Mouse (Mus musculus): Measurements from ENCODE around the gene Wwtr1. TPM values are rescaled to one million over a fixed set of nuclear protein-coding genes. Genes with fewer than 3 reads are reported as not detected.

Gene Wwtr1
- polyA plus RNA-seq, 1 experiment from 2014 or later, result 29.9 TPM

- no peaks in the 10 kb centered on the region for H3K9me3 ChIP-seq (ENCODE audit: control insufficient read depth, low read length)
- peak overlapping the region; percentile 83 for H3K27ac ChIP-seq (ENCODE audit: low read length)
- H3K4me3 ChIP-seq (ENCODE audit: low read length), result no peak overlapping the region
- no peaks in the 10 kb centered on the region for H3K36me3 ChIP-seq (ENCODE audit: control insufficient read depth, insufficient read depth, low read length)
- 0 out of 2 replicates have a peak overlapping the region, but pooled peaks have one; percentile 10 for H3K4me2 ChIP-seq (ENCODE audit: low read depth, low read length)
- ATAC-seq (ENCODE audit: low read depth), result peak; percentile 96
- no peak overlapping the region for H3K9ac ChIP-seq (ENCODE audit: low read length)
- WGBS, result 29% methylated on average over 8 of the region's 8 CpGs
- H3K4me1 ChIP-seq (replicated peaks; ENCODE audit: control insufficient read depth, insufficient read depth, low read length), result peaks cover 10% of the 10 kb centered on the region
- H3K27me3 ChIP-seq (ENCODE audit: control insufficient read depth, insufficient read depth, low read depth, low read length), result no peaks in the 10 kb centered on the region
Observed at GRCm38 (mm10) chr3:57487455-57488153, 88.1 kb downstream of the Wwtr1 start.

GRCm38 (mm10) chr3:57486068-57486467 lies 89.6 kb downstream of the Wwtr1 start:
- H3K4me2 ChIP-seq (ENCODE audit: low read depth, low read length), result no peak overlapping the region
- no peaks in the 10 kb centered on the region for H3K9me3 ChIP-seq (ENCODE audit: control insufficient read depth, low read length)
- peaks cover 17% of the 10 kb centered on the region for H3K4me1 ChIP-seq (replicated peaks; ENCODE audit: control insufficient read depth, insufficient read depth, low read length)
- 87% methylated on average over 4 of the region's 4 CpGs for WGBS
- no peak overlapping the region for H3K27ac ChIP-seq (ENCODE audit: low read length)
- no peaks in the 10 kb centered on the region for H3K36me3 ChIP-seq (ENCODE audit: control insufficient read depth, insufficient read depth, low read length)
- no peak overlapping the region for H3K4me3 ChIP-seq (ENCODE audit: low read length)
- H3K27me3 ChIP-seq (ENCODE audit: control insufficient read depth, insufficient read depth, low read depth, low read length), result no peaks in the 10 kb centered on the region
- no peak overlapping the region for H3K9ac ChIP-seq (ENCODE audit: low read length)
- ATAC-seq (ENCODE audit: low read depth), result no peak

GRCm38 (mm10) chr3:57481981-57482380 lies 93.7 kb downstream of the Wwtr1 start:
- H3K27me3 ChIP-seq (ENCODE audit: control insufficient read depth, insufficient read depth, low read depth, low read length), result no peaks in the 10 kb centered on the region
- no peak overlapping the region for H3K9ac ChIP-seq (ENCODE audit: low read length)
- peaks cover 8% of the 10 kb centered on the region for H3K4me1 ChIP-seq (replicated peaks; ENCODE audit: control insufficient read depth, insufficient read depth, low read length)
- no peak overlapping the region for H3K4me2 ChIP-seq (ENCODE audit: low read depth, low read length)
- no peak for ATAC-seq (ENCODE audit: low read depth)
- peaks cover 4% of the 10 kb centered on the region; the same call in 1 of the 2 replicates for H3K36me3 ChIP-seq (ENCODE audit: control insufficient read depth, insufficient read depth, low read length)
- 59% methylated on average over 5 of the region's 5 CpGs for WGBS
- H3K27ac ChIP-seq (ENCODE audit: low read length), result 0 out of 2 replicates have a peak overlapping the region, but pooled peaks have one; percentile 3
- no peak overlapping the region for H3K4me3 ChIP-seq (ENCODE audit: low read length)
- H3K9me3 ChIP-seq (ENCODE audit: control insufficient read depth, low read length), result no peaks in the 10 kb centered on the region

- no peak overlapping the region for H3K4me3 ChIP-seq (ENCODE audit: low read length)
Observed at GRCm38 (mm10) chr3:57480640-57481039, 95.1 kb downstream of the Wwtr1 start.

GRCm38 (mm10) chr3:57474421-57474820 lies 101.3 kb downstream of the Wwtr1 start:
- ATAC-seq (ENCODE audit: low read depth), result no peak
- H3K4me2 ChIP-seq (ENCODE audit: low read depth, low read length), result no peak overlapping the region
- WGBS, result 91% methylated on average over 8 of the region's 8 CpGs

More at GRCm38 (mm10) chr3:57480640-57481039, 95.1 kb downstream of the Wwtr1 start:
- WGBS, result 60% methylated on average over 4 of the region's 4 CpGs
- H3K27me3 ChIP-seq (ENCODE audit: control insufficient read depth, insufficient read depth, low read depth, low read length), result no peaks in the 10 kb centered on the region
- H3K9ac ChIP-seq (ENCODE audit: low read length), result no peak overlapping the region
- ATAC-seq (ENCODE audit: low read depth), result no peak
- H3K4me2 ChIP-seq (ENCODE audit: low read depth, low read length), result no peak overlapping the region
- no peak overlapping the region for H3K27ac ChIP-seq (ENCODE audit: low read length)
- no peaks in the 10 kb centered on the region for H3K9me3 ChIP-seq (ENCODE audit: control insufficient read depth, low read length)
- peaks cover 8% of the 10 kb centered on the region for H3K4me1 ChIP-seq (replicated peaks; ENCODE audit: control insufficient read depth, insufficient read depth, low read length)
- peaks cover 10% of the 10 kb centered on the region for H3K36me3 ChIP-seq (ENCODE audit: control insufficient read depth, insufficient read depth, low read length)

GRCm38 (mm10) chr3:57472407-57472806 lies 103.3 kb downstream of the Wwtr1 start:
- H3K4me2 ChIP-seq (ENCODE audit: low read depth, low read length), result no peak overlapping the region
- H3K27ac ChIP-seq (ENCODE audit: low read length), result peak overlapping the region; percentile 88
- no peak overlapping the region for H3K4me3 ChIP-seq (ENCODE audit: low read length)
- H3K4me1 ChIP-seq (replicated peaks; ENCODE audit: control insufficient read depth, insufficient read depth, low read length), result peaks cover 29% of the 10 kb centered on the region
- no peaks in the 10 kb centered on the region for H3K9me3 ChIP-seq (ENCODE audit: control insufficient read depth, low read length)
- no peak for ATAC-seq (ENCODE audit: low read depth)
- H3K9ac ChIP-seq (ENCODE audit: low read length), result no peak overlapping the region
- peaks cover 10% of the 10 kb centered on the region for H3K36me3 ChIP-seq (ENCODE audit: control insufficient read depth, insufficient read depth, low read length)
- H3K27me3 ChIP-seq (ENCODE audit: control insufficient read depth, insufficient read depth, low read depth, low read length), result no peaks in the 10 kb centered on the region
- WGBS, result 43% methylated on average over 4 of the region's 4 CpGs

More at GRCm38 (mm10) chr3:57474421-57474820, 101.3 kb downstream of the Wwtr1 start:
- H3K9me3 ChIP-seq (ENCODE audit: control insufficient read depth, low read length), result no peaks in the 10 kb centered on the region
- H3K4me3 ChIP-seq (ENCODE audit: low read length), result no peak overlapping the region
- H3K9ac ChIP-seq (ENCODE audit: low read length), result no peak overlapping the region
- peaks cover 29% of the 10 kb centered on the region for H3K4me1 ChIP-seq (replicated peaks; ENCODE audit: control insufficient read depth, insufficient read depth, low read length)
- peaks cover 10% of the 10 kb centered on the region for H3K36me3 ChIP-seq (ENCODE audit: control insufficient read depth, insufficient read depth, low read length)
- H3K27ac ChIP-seq (ENCODE audit: low read length), result no peak overlapping the region
- H3K27me3 ChIP-seq (ENCODE audit: control insufficient read depth, insufficient read depth, low read depth, low read length), result no peaks in the 10 kb centered on the region

- 9% methylated on average over 15 of the region's 15 CpGs for WGBS
- Histone ChIP-seq H3K36me3 (ENCODE audit: control insufficient read depth, insufficient read depth, low read length) (no peaks in the 10 kb centered on the region), H3K4me2 (ENCODE audit: low read depth, low read length) (peak overlapping the region; percentile 51), H3K27me3 (ENCODE audit: control insufficient read depth, insufficient read depth, low read depth, low read length) (no peaks in the 10 kb centered on the region), H3K9me3 (ENCODE audit: control insufficient read depth, low read length) (no peaks in the 10 kb centered on the region), H3K27ac (ENCODE audit: low read length) (peak overlapping the region; percentile 92), H3K4me1 (replicated peaks; ENCODE audit: control insufficient read depth, insufficient read depth, low read length) (peaks cover 32% of the 10 kb centered on the region), H3K4me3 (ENCODE audit: low read length) (peak overlapping the region; percentile 30), H3K9ac (ENCODE audit: low read length) (peak overlapping the region; percentile 27)
- ATAC-seq (ENCODE audit: low read depth), result peak; percentile 67
Observed at GRCm38 (mm10) chr3:57470981-57471601, 104.6 kb downstream of the Wwtr1 start.

- Histone ChIP-seq H3K4me2 (ENCODE audit: low read depth, low read length) (peak overlapping the region; percentile 51), H3K4me1 (replicated peaks; ENCODE audit: control insufficient read depth, insufficient read depth, low read length) (peaks cover 35% of the 10 kb centered on the region), H3K27ac (ENCODE audit: low read length) (peak overlapping the region; percentile 92), H3K9me3 (ENCODE audit: control insufficient read depth, low read length) (no peaks in the 10 kb centered on the region), H3K4me3 (ENCODE audit: low read length) (no peak overlapping the region), H3K36me3 (ENCODE audit: control insufficient read depth, insufficient read depth, low read length) (no peaks in the 10 kb centered on the region), H3K27me3 (ENCODE audit: control insufficient read depth, insufficient read depth, low read depth, low read length) (no peaks in the 10 kb centered on the region), H3K9ac (ENCODE audit: low read length) (peak overlapping the region; percentile 27)
- 10% methylated on average over 5 of the region's 5 CpGs for WGBS
- ATAC-seq (ENCODE audit: low read depth), result peak; percentile 59
Observed at GRCm38 (mm10) chr3:57470326-57470725, 105.4 kb downstream of the Wwtr1 start.

- Histone ChIP-seq H3K27ac (ENCODE audit: low read length) (no peak overlapping the region), H3K4me3 (ENCODE audit: low read length) (no peak overlapping the region), H3K4me1 (replicated peaks; ENCODE audit: control insufficient read depth, insufficient read depth, low read length) (peaks cover 35% of the 10 kb centered on the region), H3K27me3 (ENCODE audit: control insufficient read depth, insufficient read depth, low read depth, low read length) (no peaks in the 10 kb centered on the region), H3K36me3 (ENCODE audit: control insufficient read depth, insufficient read depth, low read length) (no peaks in the 10 kb centered on the region), H3K9ac (ENCODE audit: low read length) (no peak overlapping the region), H3K4me2 (ENCODE audit: low read depth, low read length) (no peak overlapping the region), H3K9me3 (ENCODE audit: control insufficient read depth, low read length) (no peaks in the 10 kb centered on the region)
- ATAC-seq (ENCODE audit: low read depth), result no peak
- 89% methylated on average over 3 of the region's 3 CpGs for WGBS
Observed at GRCm38 (mm10) chr3:57469325-57469724, 106.4 kb downstream of the Wwtr1 start.

Measured in lung, embryonic 16.5 days (tissue).